Mouse (Mus musculus): Measurements from ENCODE around the gene Serpinb5. TPM values are rescaled to one million over a fixed set of nuclear protein-coding genes. Genes with fewer than 3 reads are reported as not detected.

Serpinb5 gene
- polyA plus RNA-seq (2015; fragmentation: Nextera tagmentation; extraction: Ambion mirVana) = 0.15 TPM in 1 of 2 replicates, not detected in the other

DNA sequence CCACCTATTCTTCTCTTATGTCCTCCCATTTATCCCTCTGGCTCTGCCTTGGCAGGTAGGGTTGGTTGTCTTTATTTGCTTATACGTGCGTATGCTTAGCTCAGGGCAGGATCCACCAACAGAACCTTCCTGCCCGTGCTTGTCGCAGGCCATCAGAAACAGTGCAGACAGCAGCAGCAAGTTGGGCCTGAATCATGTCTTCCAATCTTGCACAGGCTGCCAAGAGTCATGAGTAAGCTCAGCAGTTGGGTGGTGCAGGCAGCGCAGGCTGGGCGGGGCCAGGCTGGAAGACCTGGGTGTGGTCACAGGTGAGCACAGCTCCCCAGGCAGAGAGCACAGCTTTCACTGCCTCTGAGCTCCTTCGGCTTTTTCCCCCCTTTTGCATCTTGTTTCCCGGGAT, at the start of gene Serpinb5:
TSS of gene Serpinb5 (plus strand) at position 327 of the 400 bp plus-strand sequence.
- no peak within 1 kb of the TSS for H3K4me2 ChIP-seq
- no peaks in the 10 kb centered on the region for H3K9me3 ChIP-seq (replicated peaks)
- WGBS (ENCODE audit: insufficient replicate concordance) = 52% methylated on average over 8 of the region's 8 CpGs
- H3K4me1 ChIP-seq (replicated peaks) = no peaks in the 10 kb centered on the region
- DNase-seq (no peak), ATAC-seq (ENCODE audit: low read depth) (no peak)
- H3K27ac ChIP-seq = no peak within 1 kb of the TSS
- H3K36me3 ChIP-seq = no peaks in the 10 kb centered on the region
- H3K27me3 ChIP-seq = no peaks in the 10 kb centered on the region
- no peak within 1 kb of the TSS for H3K9ac ChIP-seq
- H3K4me3 ChIP-seq (replicated peaks) = no peak within 1 kb of the TSS

DNA sequence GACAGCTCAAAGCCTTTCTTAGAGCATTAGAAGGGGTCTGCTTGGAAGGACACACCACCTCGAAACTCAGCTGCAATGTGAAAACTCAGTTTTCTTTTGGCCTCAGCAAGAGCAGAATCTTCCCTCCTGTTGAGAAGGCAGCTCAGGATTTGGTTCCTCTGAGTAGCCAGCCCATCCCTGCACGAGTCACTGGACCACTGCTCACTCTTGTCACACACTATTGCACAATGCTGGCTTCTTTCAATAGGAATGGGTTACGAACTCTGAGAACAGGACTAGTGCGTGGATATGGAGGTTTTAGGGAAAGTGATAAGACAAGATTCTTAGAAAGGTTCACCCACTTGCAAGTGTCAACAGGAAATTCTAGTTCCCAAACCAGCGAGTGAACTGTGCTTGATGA, 46.1 kb upstream of the Serpinb5 start:
- Histone ChIP-seq H3K4me3 (replicated peaks) (no peak overlapping the region), H3K4me1 (replicated peaks) (no peaks in the 10 kb centered on the region), H3K27me3 (0 out of 2 replicates have a peak, but pooled peaks cover 3% of the 10 kb centered on the region), H3K9me3 (replicated peaks) (no peaks in the 10 kb centered on the region), H3K9ac (no peak overlapping the region), H3K27ac (no peak overlapping the region), H3K36me3 (no peaks in the 10 kb centered on the region), H3K4me2 (no peak overlapping the region)
- WGBS (ENCODE audit: insufficient replicate concordance) = 34% methylated on average over 5 of the region's 5 CpGs
- DNase-seq (no peak), ATAC-seq (ENCODE audit: low read depth) (no peak)

DNA sequence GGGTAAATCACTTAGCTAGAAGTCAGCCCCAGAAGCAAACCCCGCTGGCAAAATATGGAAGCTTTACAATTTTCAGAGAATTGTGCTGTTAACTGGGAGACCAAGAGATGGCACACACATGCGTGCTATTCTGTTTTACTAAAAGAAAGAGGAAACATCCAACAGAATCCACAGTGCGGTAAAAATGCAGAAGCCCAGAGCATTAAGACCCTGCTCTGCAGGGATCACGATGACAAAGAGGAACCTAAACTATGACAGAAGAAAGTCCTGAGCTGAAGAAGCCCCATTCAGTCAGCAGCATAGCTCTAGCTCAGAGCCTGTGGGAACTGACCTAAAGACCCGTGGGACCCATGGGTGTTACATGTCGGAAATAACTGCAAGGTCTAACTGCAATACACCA, 45.7 kb upstream of the Serpinb5 start:
- Histone ChIP-seq H3K4me1 (replicated peaks) (no peaks in the 10 kb centered on the region), H3K36me3 (no peaks in the 10 kb centered on the region), H3K27ac (no peak overlapping the region), H3K4me2 (no peak overlapping the region), H3K9me3 (replicated peaks) (no peaks in the 10 kb centered on the region), H3K27me3 (0 out of 2 replicates have a peak, but pooled peaks cover 3% of the 10 kb centered on the region), H3K9ac (no peak overlapping the region), H3K4me3 (replicated peaks) (no peak overlapping the region)
- 35% methylated on average over 6 of the region's 6 CpGs for WGBS (ENCODE audit: insufficient replicate concordance)
- ATAC-seq (ENCODE audit: low read depth) = no peak
- no peak for DNase-seq

DNA sequence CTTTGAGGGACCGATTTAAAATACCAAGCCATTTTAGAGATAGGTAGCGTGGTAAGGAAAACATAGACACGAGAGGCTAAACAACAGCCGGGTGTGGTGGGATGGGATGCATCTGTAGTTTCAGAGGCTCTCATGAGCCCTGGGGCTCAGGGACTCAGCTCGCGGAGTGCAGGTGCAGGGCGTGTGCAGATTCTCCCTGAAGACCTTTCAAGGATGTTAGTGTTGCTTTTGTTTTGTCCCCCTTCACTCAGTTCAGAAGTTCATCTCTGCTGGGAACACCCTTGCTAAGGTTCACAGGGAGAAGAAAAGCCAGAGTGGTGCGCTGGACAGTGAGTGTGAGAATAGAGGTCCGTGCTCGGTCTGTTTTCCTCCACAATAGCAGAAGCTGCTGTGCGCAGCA, 44.2 kb upstream of the Serpinb5 start:
- DNase-seq (no peak), ATAC-seq (ENCODE audit: low read depth) (no peak)
- Histone ChIP-seq H3K4me2 (no peak overlapping the region), H3K4me3 (replicated peaks) (no peak overlapping the region), H3K27me3 (0 out of 2 replicates have a peak, but pooled peaks cover 3% of the 10 kb centered on the region), H3K36me3 (no peaks in the 10 kb centered on the region), H3K9ac (no peak overlapping the region), H3K9me3 (replicated peaks) (no peaks in the 10 kb centered on the region), H3K27ac (no peak overlapping the region), H3K4me1 (replicated peaks) (no peaks in the 10 kb centered on the region)
- 81% methylated on average over 11 of the region's 11 CpGs for WGBS (ENCODE audit: insufficient replicate concordance)

DNA sequence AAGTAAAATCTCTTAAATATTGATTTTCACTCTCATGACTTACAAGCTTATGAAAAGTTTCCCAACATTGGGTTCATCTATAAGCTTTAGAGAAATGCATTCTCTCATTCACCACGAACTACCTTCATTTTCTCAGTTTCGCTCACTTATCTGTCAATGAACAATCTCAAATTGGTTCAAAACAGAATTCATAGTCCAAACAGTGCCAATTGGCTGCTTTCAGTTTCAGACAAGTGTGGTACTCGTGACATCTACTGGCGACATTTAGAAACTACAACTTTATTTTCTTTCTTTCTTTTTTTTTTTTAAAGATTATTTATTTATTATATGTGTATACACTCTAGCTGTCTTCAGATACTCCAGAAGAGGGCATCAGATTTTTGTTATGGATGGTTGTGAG, 42.6 kb upstream of the Serpinb5 start:
- no peak for ATAC-seq (ENCODE audit: low read depth)
- no peak overlapping the region for H3K4me2 ChIP-seq

DNA sequence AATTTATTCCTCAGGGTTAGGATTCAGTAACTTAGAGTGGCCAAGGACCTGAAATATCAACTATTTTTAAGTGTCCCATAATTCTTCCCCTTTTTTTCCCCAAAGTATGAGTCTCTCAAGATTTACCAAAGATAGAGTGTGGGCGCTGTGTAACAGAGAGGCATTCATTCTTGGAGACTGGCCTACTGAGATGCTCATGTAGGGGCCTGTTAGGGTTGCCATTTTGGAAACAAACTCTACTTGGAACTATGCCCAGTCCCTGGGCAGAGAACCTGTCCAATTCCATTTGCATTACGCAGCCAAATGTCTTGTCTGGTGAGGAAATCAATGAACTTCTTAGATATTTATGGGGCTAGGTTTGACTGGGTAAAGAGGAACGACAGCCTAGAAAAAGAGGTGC, 38.7 kb upstream of the Serpinb5 start:
- DNase-seq = no peak
- 53% methylated on average over 3 of the region's 3 CpGs for WGBS (ENCODE audit: insufficient replicate concordance)
- no peaks in the 10 kb centered on the region for H3K4me1 ChIP-seq (replicated peaks)
- no peaks in the 10 kb centered on the region for H3K27me3 ChIP-seq
- no peak overlapping the region for H3K4me3 ChIP-seq (replicated peaks)
- no peak overlapping the region for H3K9ac ChIP-seq
- no peak for ATAC-seq (ENCODE audit: low read depth)
- H3K27ac ChIP-seq = no peak overlapping the region
- H3K9me3 ChIP-seq (replicated peaks) = no peaks in the 10 kb centered on the region
- H3K36me3 ChIP-seq = no peaks in the 10 kb centered on the region
- H3K4me2 ChIP-seq = no peak overlapping the region

More for the DNA sequence above, 42.6 kb upstream of the Serpinb5 start:
- H3K4me1 ChIP-seq (replicated peaks) = no peaks in the 10 kb centered on the region
- 8% methylated on average over 4 of the region's 4 CpGs for WGBS (ENCODE audit: insufficient replicate concordance)
- no peaks in the 10 kb centered on the region for H3K9me3 ChIP-seq (replicated peaks)
- no peak overlapping the region for H3K4me3 ChIP-seq (replicated peaks)
- 0 out of 2 replicates have a peak, but pooled peaks cover 3% of the 10 kb centered on the region for H3K27me3 ChIP-seq
- no peaks in the 10 kb centered on the region for H3K36me3 ChIP-seq
- no peak overlapping the region for H3K27ac ChIP-seq
- no peak for DNase-seq
- H3K9ac ChIP-seq = no peak overlapping the region

DNA sequence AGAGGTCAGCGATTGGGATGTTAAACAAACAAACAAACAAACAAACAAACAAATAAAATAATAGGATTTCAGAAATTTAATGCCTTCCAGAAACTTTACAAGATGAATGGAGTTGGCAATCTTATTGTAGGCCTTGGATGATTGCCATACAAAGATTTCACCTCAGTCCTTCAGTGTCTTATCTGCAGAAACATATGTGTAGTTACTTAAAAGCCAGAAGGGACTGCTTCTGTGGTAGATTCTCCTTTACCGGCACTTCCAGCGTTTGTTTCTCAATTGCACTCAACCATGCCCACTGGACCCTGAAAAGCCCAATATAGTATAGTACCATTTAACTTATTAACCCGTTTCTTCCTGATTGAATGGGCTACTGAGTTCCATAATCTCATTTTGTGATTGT, 32.2 kb upstream of the Serpinb5 start:
- Histone ChIP-seq H3K4me3 (replicated peaks) (no peak overlapping the region), H3K9me3 (replicated peaks) (no peaks in the 10 kb centered on the region), H3K4me1 (replicated peaks) (no peaks in the 10 kb centered on the region), H3K27me3 (no peaks in the 10 kb centered on the region), H3K36me3 (no peaks in the 10 kb centered on the region), H3K27ac (no peak overlapping the region), H3K9ac (no peak overlapping the region), H3K4me2 (no peak overlapping the region)
- WGBS (ENCODE audit: insufficient replicate concordance) = 41% methylated on average over 4 of the region's 4 CpGs
- no peak for ATAC-seq (ENCODE audit: low read depth)
- no peak for DNase-seq

DNA sequence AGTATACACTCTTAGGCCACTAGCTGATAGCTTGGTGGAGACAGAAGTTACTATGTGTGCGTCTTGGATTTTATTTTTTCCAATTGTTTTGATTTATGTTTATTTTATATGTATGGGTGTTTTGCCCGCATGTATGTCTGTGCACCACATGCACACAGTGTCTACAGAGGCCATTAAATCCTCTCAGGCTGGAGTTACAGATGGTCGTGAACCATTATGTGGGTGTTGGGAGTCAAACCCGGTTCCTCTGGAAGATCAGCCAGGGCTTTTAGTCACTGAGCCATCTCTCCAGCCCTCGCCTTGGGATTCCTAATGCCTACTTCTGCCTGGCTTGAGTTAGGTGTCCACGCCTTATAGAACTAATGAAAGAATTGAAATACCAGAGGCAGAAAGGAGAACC, 4.6 kb downstream of the Serpinb5 start:
- Histone ChIP-seq H3K9ac (no peak overlapping the region), H3K9me3 (replicated peaks) (no peaks in the 10 kb centered on the region), H3K27ac (no peak overlapping the region), H3K27me3 (no peaks in the 10 kb centered on the region), H3K4me1 (replicated peaks) (no peaks in the 10 kb centered on the region), H3K36me3 (no peaks in the 10 kb centered on the region), H3K4me3 (replicated peaks) (no peak overlapping the region), H3K4me2 (no peak overlapping the region)
- 66% methylated on average over 6 of the region's 6 CpGs for WGBS (ENCODE audit: insufficient replicate concordance)
- ATAC-seq (ENCODE audit: low read depth) (no peak), DNase-seq (no peak)

DNA sequence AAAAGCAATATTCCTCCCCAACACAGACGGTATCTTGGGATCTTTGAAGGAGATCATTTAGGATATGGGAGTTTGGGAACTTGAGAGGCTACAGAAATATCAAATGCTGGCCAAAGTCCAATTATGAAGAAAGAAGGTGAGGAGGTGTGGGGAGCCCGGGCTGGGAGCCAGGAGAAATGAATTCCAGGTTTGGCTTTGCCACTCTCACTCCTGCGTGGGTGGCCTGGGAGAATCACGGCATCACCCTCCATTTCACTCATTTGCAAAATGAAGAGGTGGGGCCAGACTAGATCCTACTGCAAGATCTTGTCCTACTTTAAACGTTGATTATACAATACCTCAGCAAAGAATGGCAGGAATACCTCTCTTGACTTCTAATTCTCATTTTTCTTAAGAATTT, 5.1 kb downstream of the Serpinb5 start:
- H3K4me1 ChIP-seq (replicated peaks) = no peaks in the 10 kb centered on the region
- H3K4me2 ChIP-seq = no peak overlapping the region
- H3K4me3 ChIP-seq (replicated peaks) = no peak overlapping the region
- DNase-seq (no peak), ATAC-seq (ENCODE audit: low read depth) (no peak)
- H3K9me3 ChIP-seq (replicated peaks) = no peaks in the 10 kb centered on the region
- H3K27me3 ChIP-seq = no peaks in the 10 kb centered on the region
- H3K9ac ChIP-seq = no peak overlapping the region
- whole genome bisulfite sequencing (ENCODE audit: insufficient replicate concordance) = 65% methylated on average over 5 of the region's 5 CpGs
- no peaks in the 10 kb centered on the region for H3K36me3 ChIP-seq
- no peak overlapping the region for H3K27ac ChIP-seq

DNA sequence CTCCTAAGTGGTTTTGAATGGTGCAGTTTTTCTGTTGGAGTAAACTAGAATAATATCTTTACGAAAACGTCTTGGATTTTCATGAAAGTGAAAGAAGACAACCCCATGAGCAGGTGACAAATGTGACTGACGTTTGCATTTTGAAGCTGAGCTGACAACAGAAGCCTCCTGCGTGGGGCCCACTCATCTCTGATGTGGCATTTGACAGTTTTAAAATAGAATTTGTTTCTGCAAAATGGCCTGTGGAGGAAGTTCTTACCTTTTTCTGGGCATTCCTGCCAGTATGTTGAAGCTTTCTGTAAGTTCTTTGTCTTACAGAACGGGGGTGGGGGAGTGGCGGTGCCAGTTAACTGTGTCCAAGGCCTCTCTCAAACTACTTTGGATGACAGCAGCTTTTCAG, 5.8 kb downstream of the Serpinb5 start:
- H3K4me2 ChIP-seq = no peak overlapping the region
- no peak overlapping the region for H3K9ac ChIP-seq
- H3K4me1 ChIP-seq (replicated peaks) = no peaks in the 10 kb centered on the region
- DNase-seq (no peak), ATAC-seq (ENCODE audit: low read depth) (no peak)
- no peak overlapping the region for H3K27ac ChIP-seq
- H3K4me3 ChIP-seq (replicated peaks) = no peak overlapping the region
- no peaks in the 10 kb centered on the region for H3K36me3 ChIP-seq
- no peaks in the 10 kb centered on the region for H3K27me3 ChIP-seq
- H3K9me3 ChIP-seq (replicated peaks) = no peaks in the 10 kb centered on the region
- 49% methylated on average over 6 of the region's 6 CpGs for WGBS (ENCODE audit: insufficient replicate concordance)

DNA sequence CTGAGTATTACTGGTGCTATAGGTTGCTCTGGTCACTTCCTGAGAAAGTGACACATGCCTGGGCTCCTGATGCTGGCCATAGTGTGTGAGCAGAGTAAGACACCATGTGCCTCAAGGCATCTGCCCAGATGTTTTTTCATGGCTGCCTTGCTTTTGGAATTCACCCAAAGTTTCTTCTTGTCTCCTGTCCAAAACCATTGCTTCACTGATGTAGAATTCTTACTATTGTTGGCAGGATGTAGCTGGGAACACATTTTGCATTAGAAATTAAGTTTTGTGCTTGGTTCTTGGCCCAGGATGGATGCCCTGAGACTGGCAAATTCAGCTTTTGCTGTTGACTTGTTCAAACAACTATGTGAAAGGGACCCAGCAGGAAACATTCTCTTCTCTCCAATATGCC, 9.0 kb downstream of the Serpinb5 start:
- H3K4me1 ChIP-seq (replicated peaks) = no peaks in the 10 kb centered on the region
- no peaks in the 10 kb centered on the region for H3K27me3 ChIP-seq
- no peaks in the 10 kb centered on the region for H3K36me3 ChIP-seq
- no peak overlapping the region for H3K9ac ChIP-seq
- H3K4me3 ChIP-seq (replicated peaks) = no peak overlapping the region
- no peaks in the 10 kb centered on the region for H3K9me3 ChIP-seq (replicated peaks)
- no peak overlapping the region for H3K27ac ChIP-seq
- ATAC-seq (ENCODE audit: low read depth) (no peak), DNase-seq (no peak)
- H3K4me2 ChIP-seq = no peak overlapping the region

DNA sequence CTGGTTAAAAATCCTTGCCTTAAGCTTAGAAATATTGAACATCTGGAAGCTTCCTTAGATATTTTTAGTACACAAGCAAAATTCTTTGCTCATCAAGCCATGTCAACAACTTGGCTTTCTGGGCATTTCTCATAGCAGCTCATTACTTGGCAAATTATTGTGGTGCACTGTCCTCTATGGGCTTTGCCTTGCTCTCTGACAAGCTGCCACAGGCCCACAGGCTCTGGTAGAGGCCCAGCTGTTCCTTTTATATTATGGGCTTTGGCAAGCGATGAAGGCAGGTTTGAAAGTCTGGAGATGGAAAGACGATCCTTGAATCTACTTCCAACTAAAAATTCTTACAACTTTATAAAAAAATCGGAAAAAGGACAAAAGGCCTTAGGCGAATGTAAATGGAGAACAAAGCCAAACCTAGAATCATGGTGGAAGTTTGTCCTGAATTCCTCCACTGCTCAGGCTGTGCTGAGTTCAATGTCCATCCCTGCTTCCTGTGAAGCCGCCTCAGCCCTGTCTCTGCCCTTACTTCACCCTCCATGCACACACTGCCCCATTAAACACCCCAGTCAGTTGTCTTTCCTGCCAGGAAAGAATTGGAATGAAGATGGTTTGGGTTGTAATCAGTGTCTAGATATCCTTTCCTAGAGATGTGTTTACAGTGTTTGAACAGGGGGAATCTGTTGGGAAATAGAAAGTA, 14.4 kb downstream of the Serpinb5 start:
- Histone ChIP-seq H3K27ac (no peak overlapping the region), H3K27me3 (no peaks in the 10 kb centered on the region), H3K4me1 (replicated peaks) (no peaks in the 10 kb centered on the region), H3K4me2 (no peak overlapping the region), H3K9me3 (replicated peaks) (no peaks in the 10 kb centered on the region), H3K9ac (no peak overlapping the region), H3K36me3 (no peaks in the 10 kb centered on the region), H3K4me3 (replicated peaks) (no peak overlapping the region)
- no peak for ATAC-seq (ENCODE audit: low read depth)
- DNase-seq = no peak
- whole genome bisulfite sequencing (ENCODE audit: insufficient replicate concordance) = 70% methylated on average over 5 of the region's 5 CpGs

All from liver, embryonic 13.5 days (tissue).